Comparison of ENCODE assay signal across 10 mouse cellular contexts in genomic region chr1:14505741-14506140, GRCm38 (mm10).
A peak's percentile ranks its signal among the peaks of the same experiment; 100 is the strongest.
DNase-seq lines count a peak whose midpoint lies in the region; ATAC-seq and TF ChIP-seq lines count a peak whose summit lies in the region.
"Had no signal": no experiment of that assay in that cellular context is flagged by ENCODE, and none has a peak within 500 bp of the region (broad histone marks: within the 10 kb centered on the region; RNA-seq: fewer than 3 reads in every experiment).

No protein-coding gene starts in this region.

- no peak for TF ChIP-seq EP300 in heart, postnatal 0 days (IDR thresholded peaks at IDR 0.05; ENCODE audit: low read depth)

- no peak for TF ChIP-seq CTCF in heart, postnatal 0 days (IDR thresholded peaks at IDR 0.05; ENCODE audit: low read depth)

- no peaks in the 10 kb centered on the region for H3K4me1 ChIP-seq in heart, postnatal 0 days (ENCODE audit: control insufficient read depth, insufficient read depth)
- H3K4me1 ChIP-seq in embryonic facial prominence, embryonic 10.5 days = peaks cover 80% of the 10 kb centered on the region
- H3K4me1 ChIP-seq in forebrain, embryonic 12.5 days = peaks cover 30% of the 10 kb centered on the region
- H3K4me1 ChIP-seq in limb, embryonic 12.5 days (replicated peaks) = peaks cover 44% of the 10 kb centered on the region

- no peak overlapping the region for H3K9ac ChIP-seq in heart, postnatal 0 days (replicated peaks; ENCODE audit: low read depth, low read length)
- no peak overlapping the region for H3K9ac ChIP-seq in forebrain, embryonic 12.5 days
- no peak overlapping the region for H3K9ac ChIP-seq in limb, embryonic 12.5 days (replicated peaks)

- H3K27ac ChIP-seq in heart, postnatal 0 days (ENCODE audit: low read depth) = no peak overlapping the region
- H3K27ac ChIP-seq in embryonic facial prominence, embryonic 10.5 days (replicated peaks) = peak overlapping the region; percentile 86
- no peak overlapping the region for H3K27ac ChIP-seq in forebrain, embryonic 12.5 days
- peak overlapping the region; percentile 56; the same call in 1 of the 2 replicates for H3K27ac ChIP-seq in limb, embryonic 12.5 days

- 0 out of 2 replicates have a peak overlapping the region, but pooled peaks have one; percentile 39 for H3K4me3 ChIP-seq in heart, postnatal 0 days (ENCODE audit: low read depth, low read length)
- peak overlapping the region; percentile 57 for H3K4me3 ChIP-seq in embryonic facial prominence, embryonic 10.5 days
- H3K4me3 ChIP-seq in forebrain, embryonic 12.5 days (replicated peaks) = peak overlapping the region; percentile 44
- H3K4me3 ChIP-seq in limb, embryonic 12.5 days (replicated peaks) = peak overlapping the region; percentile 47

- no peaks in the 10 kb centered on the region for H3K36me3 ChIP-seq in heart, postnatal 0 days (replicated peaks; ENCODE audit: control insufficient read depth, insufficient read depth, low read length)
- H3K36me3 ChIP-seq in embryonic facial prominence, embryonic 10.5 days (replicated peaks) = no peaks in the 10 kb centered on the region
- H3K36me3 ChIP-seq in forebrain, embryonic 12.5 days (replicated peaks) = no peaks in the 10 kb centered on the region
- no peaks in the 10 kb centered on the region for H3K36me3 ChIP-seq in limb, embryonic 12.5 days

- peaks cover 81% of the 10 kb centered on the region for H3K27me3 ChIP-seq in heart, postnatal 0 days (ENCODE audit: control insufficient read depth, insufficient read depth, low read length)
- peaks cover 41% of the 10 kb centered on the region for H3K27me3 ChIP-seq in embryonic facial prominence, embryonic 10.5 days (replicated peaks; ENCODE audit: low read depth, poor library complexity, severe bottlenecking)
- peaks cover 57% of the 10 kb centered on the region for H3K27me3 ChIP-seq in forebrain, embryonic 12.5 days
- peaks cover 57% of the 10 kb centered on the region for H3K27me3 ChIP-seq in limb, embryonic 12.5 days
- H3K27me3 ChIP-seq: CH12.LX had no signal

- H3K9me3 ChIP-seq in heart, postnatal 0 days (replicated peaks; ENCODE audit: control insufficient read depth, low read length) = no peaks in the 10 kb centered on the region
- no peaks in the 10 kb centered on the region for H3K9me3 ChIP-seq in embryonic facial prominence, embryonic 10.5 days
- H3K9me3 ChIP-seq in forebrain, embryonic 12.5 days = no peaks in the 10 kb centered on the region
- H3K9me3 ChIP-seq in limb, embryonic 12.5 days = no peaks in the 10 kb centered on the region

- no peak for ATAC-seq in heart, postnatal 0 days (ENCODE audit: insufficient read depth, low read depth)
- ATAC-seq in forebrain, embryonic 12.5 days (ENCODE audit: low FRiP score) = no peak
- no peak for ATAC-seq in limb, embryonic 12.5 days (ENCODE audit: insufficient number of reproducible peaks, insufficient read depth, low FRiP score, low TSS enrichment, low read depth)

- no peak overlapping the region for H3K4me2 ChIP-seq in heart, postnatal 0 days (ENCODE audit: low read depth, low read length)
- peak overlapping the region; percentile 86 for H3K4me2 ChIP-seq in forebrain, embryonic 12.5 days
- H3K4me2 ChIP-seq in limb, embryonic 12.5 days = peak overlapping the region; percentile 92

- WGBS in heart, postnatal 0 days = 9% methylated on average over 6 of the region's 6 CpGs
- WGBS in embryonic facial prominence, embryonic 10.5 days = 6% methylated on average over 6 of the region's 6 CpGs
- WGBS in forebrain, embryonic 12.5 days = 5% methylated on average over 6 of the region's 6 CpGs
- 7% methylated on average over 6 of the region's 6 CpGs for WGBS in limb, embryonic 12.5 days

- no peak for DNase-seq in heart, postnatal 0 days (ENCODE audit: low spot score)
- DNase-seq in heart, postnatal 4 days = no peak
- DNase-seq in embryonic facial prominence, embryonic 10.5 days (ENCODE audit: low spot score) = no peak
- DNase-seq in layer of hippocampus, adult 11-12 months (ENCODE audit: low spot score) = no peak
- DNase-seq in thymus, postnatal 25 days = no peak
- no peak for DNase-seq in T-cell, adult 2 months (ENCODE audit: low spot score)
- DNase-seq: right cerebral cortex, postnatal 25 days had no signal

Comparison
In these comparisons a context has a peak if more than half of its experiments do, and no peak if none do; other contexts are left out.
1. H3K27ac ChIP-seq: peak in embryonic facial prominence, embryonic 10.5 days (single experiment) and limb, embryonic 12.5 days (single experiment); none in heart, postnatal 0 days (single experiment) and forebrain, embryonic 12.5 days (single experiment).
2. Peak in every context shown above with its lines, with median percentiles within 50 percentile points of each other: H3K4me3 ChIP-seq.